Mouse (Mus musculus): ENCODE data around the gene Lrrc2. TPM values are rescaled to one million over a fixed set of nuclear protein-coding genes. Genes with fewer than 3 reads are reported as not detected.

The Lrrc2 gene
- polyA plus RNA-seq, 1 experiment from 2014 or later, result 0.35 TPM

- no peak overlapping the region for H3K4me3 ChIP-seq
- no peaks in the 10 kb centered on the region for H3K9me3 ChIP-seq (replicated peaks)
- DNase-seq (ENCODE audit: low spot score), result no peak
- WGBS, result 85% methylated on average over 10 of the region's 10 CpGs
- no peak overlapping the region for H3K27ac ChIP-seq (replicated peaks)
- H3K36me3 ChIP-seq, result no peaks in the 10 kb centered on the region
- 0 out of 2 replicates have a peak, but pooled peaks cover 1% of the 10 kb centered on the region for H3K4me1 ChIP-seq
- no peaks in the 10 kb centered on the region for H3K27me3 ChIP-seq (ENCODE audit: low read depth, poor library complexity, severe bottlenecking)
Observed at GRCm38 (mm10) chr9:110999856-111000255, 48.5 kb downstream of the Lrrc2 start.

- Histone ChIP-seq H3K9me3 (replicated peaks) (no peaks in the 10 kb centered on the region), H3K36me3 (no peaks in the 10 kb centered on the region), H3K4me1 (no peaks in the 10 kb centered on the region), H3K27ac (replicated peaks) (no peak overlapping the region), H3K4me3 (no peak overlapping the region), H3K27me3 (ENCODE audit: low read depth, poor library complexity, severe bottlenecking) (no peaks in the 10 kb centered on the region)
- WGBS, result 84% methylated on average over 12 of the region's 12 CpGs
- no peak for DNase-seq (ENCODE audit: low spot score)
Observed at GRCm38 (mm10) chr9:111001621-111002020, 50.3 kb downstream of the Lrrc2 start.

GRCm38 (mm10) chr9:111003279-111003678 is 51.9 kb downstream of the Lrrc2 start:
- DNase-seq (ENCODE audit: low spot score), result no peak
- H3K4me1 ChIP-seq, result no peaks in the 10 kb centered on the region
- WGBS, result 94% methylated on average over 9 of the region's 9 CpGs
- H3K9me3 ChIP-seq (replicated peaks), result no peaks in the 10 kb centered on the region
- H3K4me3 ChIP-seq, result no peak overlapping the region
- H3K36me3 ChIP-seq, result no peaks in the 10 kb centered on the region
- H3K27me3 ChIP-seq (ENCODE audit: low read depth, poor library complexity, severe bottlenecking), result no peaks in the 10 kb centered on the region
- H3K27ac ChIP-seq (replicated peaks), result no peak overlapping the region

- WGBS, result 93% methylated on average over 2 of the region's 2 CpGs
- Histone ChIP-seq H3K4me3 (no peak overlapping the region), H3K27me3 (ENCODE audit: low read depth, poor library complexity, severe bottlenecking) (no peaks in the 10 kb centered on the region), H3K4me1 (no peaks in the 10 kb centered on the region), H3K27ac (replicated peaks) (no peak overlapping the region), H3K9me3 (replicated peaks) (no peaks in the 10 kb centered on the region), H3K36me3 (no peaks in the 10 kb centered on the region)
- no peak for DNase-seq (ENCODE audit: low spot score)
Observed at GRCm38 (mm10) chr9:111006544-111006943, 55.2 kb downstream of the Lrrc2 start.

DNA sequence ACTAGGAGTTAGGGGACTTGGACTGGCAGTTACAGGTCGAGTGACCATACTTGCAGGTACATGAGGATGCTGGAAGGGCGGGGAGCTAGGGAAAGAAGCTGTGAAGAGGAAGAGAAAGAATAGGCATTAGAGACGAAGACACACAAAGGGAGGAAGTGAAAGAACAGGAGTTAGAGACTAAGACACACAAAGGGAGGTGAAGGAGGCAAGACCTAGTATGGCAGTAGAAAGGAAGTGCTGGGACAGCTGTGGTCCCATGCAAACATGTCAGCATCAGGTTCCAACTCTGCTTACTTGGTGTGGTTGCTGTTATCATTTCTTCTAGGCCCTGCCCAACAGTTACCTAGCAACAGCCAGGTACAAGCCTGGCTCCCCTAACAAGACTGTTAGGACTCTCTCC is 58.4 kb downstream of the Lrrc2 start:
- H3K9me3 ChIP-seq (replicated peaks), result no peaks in the 10 kb centered on the region
- no peak overlapping the region for H3K27ac ChIP-seq (replicated peaks)
- H3K27me3 ChIP-seq (ENCODE audit: low read depth, poor library complexity, severe bottlenecking), result no peaks in the 10 kb centered on the region
- no peak overlapping the region for H3K4me3 ChIP-seq
- no peaks in the 10 kb centered on the region for H3K36me3 ChIP-seq
- no peaks in the 10 kb centered on the region for H3K4me1 ChIP-seq
- WGBS, result 71% methylated on average over 3 of the region's 3 CpGs
- DNase-seq (ENCODE audit: low spot score), result no peak

GRCm38 (mm10) chr9:111011550-111011949 is 60.2 kb downstream of the Lrrc2 start:
- Histone ChIP-seq H3K9me3 (replicated peaks) (no peaks in the 10 kb centered on the region), H3K4me3 (no peak overlapping the region), H3K27me3 (ENCODE audit: low read depth, poor library complexity, severe bottlenecking) (no peaks in the 10 kb centered on the region), H3K36me3 (no peaks in the 10 kb centered on the region), H3K4me1 (no peaks in the 10 kb centered on the region), H3K27ac (replicated peaks) (no peak overlapping the region)
- no peak for DNase-seq (ENCODE audit: low spot score)
- WGBS, result 87% methylated on average over 9 of the region's 9 CpGs

GRCm38 (mm10) chr9:111012041-111012440 is 60.7 kb downstream of the Lrrc2 start:
- no peaks in the 10 kb centered on the region for H3K27me3 ChIP-seq (ENCODE audit: low read depth, poor library complexity, severe bottlenecking)
- H3K36me3 ChIP-seq, result no peaks in the 10 kb centered on the region
- DNase-seq (ENCODE audit: low spot score), result no peak
- no peaks in the 10 kb centered on the region for H3K4me1 ChIP-seq
- 83% methylated on average over 3 of the region's 3 CpGs for WGBS
- H3K27ac ChIP-seq (replicated peaks), result no peak overlapping the region
- H3K9me3 ChIP-seq (replicated peaks), result no peaks in the 10 kb centered on the region
- no peak overlapping the region for H3K4me3 ChIP-seq

- H3K27me3 ChIP-seq (ENCODE audit: low read depth, poor library complexity, severe bottlenecking), result no peaks in the 10 kb centered on the region
- no peak overlapping the region for H3K4me3 ChIP-seq
- DNase-seq (ENCODE audit: low spot score), result no peak
- no peaks in the 10 kb centered on the region for H3K4me1 ChIP-seq
- no peaks in the 10 kb centered on the region for H3K36me3 ChIP-seq
- no peaks in the 10 kb centered on the region for H3K9me3 ChIP-seq (replicated peaks)
- no peak overlapping the region for H3K27ac ChIP-seq (replicated peaks)
- 80% methylated on average over 4 of the region's 4 CpGs for WGBS
Observed at GRCm38 (mm10) chr9:111015658-111016057, 64.3 kb downstream of the Lrrc2 start.

GRCm38 (mm10) chr9:111019022-111019421 is 67.7 kb downstream of the Lrrc2 start, which contains the start of gene Ltf:
Gene Ltf (plus strand): TSS chr9:111019271.
- whole genome bisulfite sequencing, result 82% methylated on average over 5 of the region's 5 CpGs
- Histone ChIP-seq H3K36me3 (no peaks in the 10 kb centered on the region), H3K4me1 (no peaks in the 10 kb centered on the region), H3K4me3 (no peak within 1 kb of the TSS), H3K27ac (replicated peaks) (0 out of 2 replicates have a peak within 1 kb of the TSS, but pooled peaks have one; percentile 23), H3K9me3 (replicated peaks) (no peaks in the 10 kb centered on the region), H3K27me3 (ENCODE audit: low read depth, poor library complexity, severe bottlenecking) (no peaks in the 10 kb centered on the region)
- DNase-seq (ENCODE audit: low spot score), result no peak

- DNase-seq (ENCODE audit: low spot score), result no peak
- 89% methylated on average over 10 of the region's 10 CpGs for WGBS
- Histone ChIP-seq H3K36me3 (no peaks in the 10 kb centered on the region), H3K4me3 (no peak overlapping the region), H3K27me3 (ENCODE audit: low read depth, poor library complexity, severe bottlenecking) (no peaks in the 10 kb centered on the region), H3K27ac (replicated peaks) (no peak overlapping the region), H3K9me3 (replicated peaks) (no peaks in the 10 kb centered on the region), H3K4me1 (no peaks in the 10 kb centered on the region)
Observed at GRCm38 (mm10) chr9:111026791-111027190, 75.4 kb downstream of the Lrrc2 start.

Small RNA genes lying within 50 kb of the gene (microRNA-seq; reads per million reads assigned to microRNA genes)
- not detected for gene Gm24269

Other genes starting within 250 kb of the Lrrc2 start
- 0.36 and 0.51 TPM in 2 replicates for gene Myl3, start 209.7 kb upstream of the Lrrc2 start, polyA plus RNA-seq (2016; fragmentation: Nextera tagmentation; extraction: Ambion mirVana)
- gene Pth1r, start 204.4 kb upstream of the Lrrc2 start, polyA plus RNA-seq (2016; fragmentation: Nextera tagmentation; extraction: Ambion mirVana), result 30.9 and 33.9 TPM in 2 replicates
- not detected in 2 replicates for gene Prss42, start 153.4 kb upstream of the Lrrc2 start, polyA plus RNA-seq (2016; fragmentation: Nextera tagmentation; extraction: Ambion mirVana)
- not detected in 2 replicates for gene Prss44, start 137.6 kb upstream of the Lrrc2 start, polyA plus RNA-seq (2016; fragmentation: Nextera tagmentation; extraction: Ambion mirVana)
- not detected in 2 replicates for gene Prss43, start 124.9 kb upstream of the Lrrc2 start, polyA plus RNA-seq (2016; fragmentation: Nextera tagmentation; extraction: Ambion mirVana)
- not detected in 2 replicates for gene Prss45, start 117.0 kb upstream of the Lrrc2 start, polyA plus RNA-seq (2016; fragmentation: Nextera tagmentation; extraction: Ambion mirVana)
- not detected in 2 replicates for gene Prss46, start 107.0 kb upstream of the Lrrc2 start, polyA plus RNA-seq (2016; fragmentation: Nextera tagmentation; extraction: Ambion mirVana)
- gene Prss50, start 93.6 kb upstream of the Lrrc2 start, polyA plus RNA-seq (2016; fragmentation: Nextera tagmentation; extraction: Ambion mirVana), result 0.35 and 0.85 TPM in 2 replicates
- gene Als2cl, start 71.7 kb upstream of the Lrrc2 start, polyA plus RNA-seq (2016; fragmentation: Nextera tagmentation; extraction: Ambion mirVana), result 0.78 and 0.83 TPM in 2 replicates
- gene Tmie, start 71.4 kb upstream of the Lrrc2 start, polyA plus RNA-seq (2016; fragmentation: Nextera tagmentation; extraction: Ambion mirVana), result 0.06 and 0.11 TPM in 2 replicates
- gene Fam240a, start 34.7 kb upstream of the Lrrc2 start, polyA plus RNA-seq (2016; fragmentation: Nextera tagmentation; extraction: Ambion mirVana), result not detected in 2 replicates
- 0.11 TPM in 1 of 2 replicates, not detected in the other for gene Tdgf1, start 5.4 kb upstream of the Lrrc2 start, polyA plus RNA-seq (2016; fragmentation: Nextera tagmentation; extraction: Ambion mirVana)
- gene Rtp3, start 39.0 kb downstream of the Lrrc2 start, polyA plus RNA-seq (2016; fragmentation: Nextera tagmentation; extraction: Ambion mirVana), result 0.09 TPM in 1 of 2 replicates, not detected in the other
- gene Ltf, start 67.7 kb downstream of the Lrrc2 start, polyA plus RNA-seq (2016; fragmentation: Nextera tagmentation; extraction: Ambion mirVana), result 0.29 TPM in 1 of 2 replicates, not detected in the other
- 0.89 and 1.0 TPM in 2 replicates for gene Ccrl2, start 106.0 kb downstream of the Lrrc2 start, polyA plus RNA-seq (2016; fragmentation: Nextera tagmentation; extraction: Ambion mirVana)
- gene Lrrfip2, start 166.0 kb downstream of the Lrrc2 start, polyA plus RNA-seq (2016; fragmentation: Nextera tagmentation; extraction: Ambion mirVana), result 39.5 and 39.8 TPM in 2 replicates